Mouse (Mus musculus): ENCODE data around the gene Cwc22. TPM values are rescaled to one million over a fixed set of nuclear protein-coding genes. Genes with fewer than 3 reads are reported as not detected.

Gene Cwc22
- polyA plus RNA-seq, 1 experiment = 5.6 TPM

DNA sequence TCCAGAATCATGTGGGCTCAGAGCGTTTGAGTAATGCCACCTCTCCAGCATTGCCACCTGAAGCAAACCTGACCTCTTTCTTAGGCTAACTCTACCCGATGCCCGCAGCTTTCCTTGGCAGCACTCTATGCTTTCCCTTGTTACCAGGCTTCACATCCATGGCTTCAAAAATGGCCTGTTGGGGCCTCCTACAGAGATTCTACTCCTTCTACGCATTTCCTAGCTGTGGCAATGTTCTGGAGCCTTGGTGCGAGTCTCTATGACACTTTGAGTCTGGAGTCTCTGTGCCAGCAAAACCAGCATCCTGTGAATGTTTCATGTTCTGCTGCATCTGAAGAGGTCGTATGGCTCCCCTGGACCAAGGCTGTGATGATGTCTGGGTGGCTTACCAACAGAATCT lies 69.8 kb downstream of the Cwc22 start:
- no peak for DNase-seq (ENCODE audit: low read depth)

DNA sequence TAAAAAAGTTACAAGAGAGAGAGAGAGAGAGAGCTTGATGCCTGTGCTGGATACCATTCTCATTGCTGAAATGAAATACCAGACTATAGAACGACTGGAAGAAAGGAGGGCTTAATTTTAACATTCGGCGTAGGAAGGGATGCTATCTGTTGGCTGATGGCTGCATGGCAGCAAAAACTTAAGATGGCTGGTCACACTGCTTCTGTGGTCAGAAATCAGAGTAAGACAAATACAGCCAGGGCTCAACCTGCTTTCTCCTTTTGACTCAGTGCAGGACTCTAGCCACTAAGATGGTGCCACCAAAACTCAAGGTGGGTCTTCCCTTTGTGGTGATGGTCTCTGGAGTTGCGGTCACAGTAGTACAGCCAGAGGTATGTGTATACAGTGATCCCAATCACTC lies 70.7 kb downstream of the Cwc22 start:
- no peak for DNase-seq (ENCODE audit: low read depth)

DNA sequence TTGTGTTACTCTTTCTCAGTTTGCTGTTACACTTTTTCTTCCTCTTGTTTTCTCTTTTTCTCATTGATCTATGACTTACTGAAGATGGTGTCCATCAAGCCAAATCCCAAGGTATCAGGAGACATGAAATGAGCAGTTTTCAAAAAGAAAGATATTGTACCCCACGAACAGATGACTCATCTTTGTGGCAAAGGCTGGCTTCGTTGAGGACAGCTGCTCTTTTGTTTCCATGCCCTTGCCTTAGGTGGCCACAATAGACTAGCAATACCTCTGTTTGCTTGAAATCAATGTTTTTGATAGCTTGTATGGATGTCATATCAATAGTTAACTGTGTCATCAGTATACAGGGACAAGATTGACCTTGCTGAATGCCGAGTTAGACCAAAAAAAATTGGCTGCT lies 71.5 kb downstream of the Cwc22 start:
- DNase-seq (ENCODE audit: low read depth) = no peak

DNA sequence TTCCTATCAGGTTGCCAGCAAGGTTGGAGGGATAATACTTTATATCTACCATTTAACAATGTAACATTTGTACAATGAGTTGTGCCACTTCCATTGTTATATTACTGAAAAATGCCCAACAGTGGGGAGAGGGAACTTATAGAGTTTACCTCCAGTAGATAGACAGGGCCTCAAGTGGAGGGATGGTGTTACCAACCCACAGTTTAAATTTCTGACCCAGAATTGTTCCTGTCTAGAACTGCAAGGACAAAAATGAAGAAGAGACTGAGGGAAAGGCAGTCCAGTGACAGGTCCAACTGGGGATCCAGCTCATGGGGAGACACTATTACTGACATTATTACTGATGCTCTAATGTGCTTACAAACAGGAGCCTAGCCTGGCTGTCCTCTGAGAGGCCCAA lies 72.4 kb downstream of the Cwc22 start:
- DNase-seq (ENCODE audit: low read depth) = no peak

DNA sequence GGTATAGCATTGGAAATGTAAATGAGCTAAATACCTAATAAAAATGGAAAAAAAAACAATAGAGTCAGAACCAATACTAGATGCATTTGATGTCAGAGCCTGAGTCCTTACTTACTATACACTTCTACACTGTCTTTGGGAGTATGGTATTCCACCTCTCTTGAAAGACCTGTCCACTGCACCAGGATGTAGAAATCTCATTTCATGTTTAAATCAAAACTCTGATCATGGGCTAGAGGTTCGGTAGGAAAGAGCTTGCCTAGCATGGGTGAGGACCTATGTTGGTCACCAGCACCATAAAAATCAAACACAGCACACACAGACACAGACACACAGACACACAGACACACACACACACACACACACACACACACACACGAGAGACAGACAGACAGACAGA lies 73.5 kb downstream of the Cwc22 start:
- DNase-seq (ENCODE audit: low read depth) = no peak

DNA sequence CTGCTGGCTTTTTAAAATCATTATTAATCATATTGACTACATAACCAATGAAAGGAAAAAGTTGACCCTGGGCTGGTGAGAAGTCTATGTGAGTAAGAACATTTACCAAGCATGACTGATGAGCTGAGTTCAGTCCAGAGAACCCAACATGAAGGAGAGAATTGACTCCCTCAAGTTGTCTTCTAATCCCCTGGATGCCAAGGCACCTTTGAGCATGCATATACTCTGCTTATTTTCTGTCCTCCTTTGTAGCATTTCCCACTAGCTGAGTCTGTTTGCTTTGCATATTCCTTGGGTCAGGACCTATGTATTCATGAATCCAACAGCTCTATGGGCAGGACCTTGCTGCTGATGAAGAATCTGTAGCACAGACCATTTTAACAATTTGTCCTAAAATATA lies 75.0 kb downstream of the Cwc22 start:
- DNase-seq (ENCODE audit: low read depth) = no peak

DNA sequence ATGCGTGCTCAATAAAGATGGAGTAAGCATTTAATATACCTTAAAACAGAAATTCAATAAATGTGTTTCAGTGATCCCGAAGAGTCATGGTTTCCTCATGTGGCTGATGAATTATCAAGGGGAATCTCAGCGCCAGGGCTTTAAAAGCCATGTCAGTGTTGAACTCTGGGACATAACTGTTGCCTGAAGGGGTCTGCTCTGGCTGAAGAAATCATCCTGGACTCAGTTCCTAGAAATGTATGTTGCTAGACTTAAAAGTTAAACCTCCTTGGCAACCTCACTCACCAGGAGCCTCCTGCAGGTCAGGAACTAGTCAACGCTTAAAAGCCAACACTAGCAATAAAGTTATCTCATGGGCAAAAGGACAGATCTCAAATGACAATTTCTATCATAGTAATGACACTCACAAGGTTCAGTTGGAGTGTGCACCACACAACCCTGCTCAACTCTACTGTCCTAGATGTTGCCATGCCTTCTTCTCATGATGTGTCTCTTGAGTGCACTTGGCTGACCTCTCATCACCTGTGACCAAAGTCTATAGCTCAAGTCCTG lies 76.4 kb downstream of the Cwc22 start:
- peak; percentile 27 for DNase-seq (ENCODE audit: low read depth)

DNA sequence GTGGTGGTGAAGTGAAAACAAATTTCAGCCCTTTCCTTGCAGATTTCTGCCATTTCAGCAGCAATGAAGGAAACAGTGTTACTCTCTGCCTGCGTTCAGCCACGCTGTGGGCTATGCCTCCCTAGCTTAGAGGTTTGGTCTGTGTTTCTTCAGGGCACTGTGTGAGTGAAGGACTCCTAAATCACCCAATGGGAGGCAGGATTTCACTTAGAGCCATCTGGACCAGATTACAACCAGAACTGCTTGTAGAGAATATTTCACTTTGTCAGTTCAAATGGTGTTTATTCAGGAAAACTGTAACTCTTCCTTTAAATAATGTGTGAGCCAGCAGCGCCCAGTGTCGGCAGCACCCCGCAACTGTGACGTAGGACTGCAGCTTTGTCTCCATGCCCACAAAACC lies 82.2 kb downstream of the Cwc22 start:
- no peak for DNase-seq (ENCODE audit: low read depth)

DNA sequence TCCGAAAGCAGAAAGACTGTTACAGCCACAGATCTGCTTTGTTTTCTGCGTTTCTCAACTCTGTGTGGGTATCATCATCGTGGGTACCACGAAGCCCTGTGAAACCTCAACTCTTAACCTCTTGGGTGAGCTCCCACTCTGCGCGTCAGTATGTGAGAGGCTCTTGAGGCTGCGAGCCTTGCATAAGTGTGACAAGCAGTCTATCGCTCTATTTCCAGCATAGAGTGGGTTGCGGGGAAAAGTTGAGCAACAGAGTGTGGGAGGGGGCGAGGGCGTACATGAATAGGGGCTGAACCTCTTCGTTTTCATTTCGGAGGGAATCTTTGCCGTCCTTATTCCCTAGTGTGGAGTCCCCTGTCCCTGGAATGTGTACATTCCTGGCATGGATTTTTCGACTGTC lies 82.7 kb downstream of the Cwc22 start:
- DNase-seq (ENCODE audit: low read depth) = no peak

DNA sequence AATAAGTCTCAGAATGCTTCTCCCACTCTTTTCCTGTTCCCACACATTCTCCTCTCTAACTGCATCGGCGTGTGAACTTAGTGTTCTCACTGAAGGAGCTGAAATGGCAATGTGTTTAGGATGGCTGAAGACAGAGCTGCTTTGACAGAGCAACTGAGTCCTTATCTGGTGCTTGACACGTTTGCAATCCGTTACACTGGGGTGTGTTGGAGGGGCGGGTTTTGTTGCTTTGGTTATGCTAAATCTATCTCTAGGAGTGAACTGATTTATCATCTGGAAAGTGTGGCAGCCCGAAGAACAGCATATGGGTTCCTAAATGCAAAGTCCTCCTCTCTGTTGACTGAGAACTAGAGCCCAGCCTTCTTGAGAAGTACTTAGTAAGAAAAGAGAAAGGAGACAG lies 104.7 kb downstream of the Cwc22 start:
- DNase-seq (ENCODE audit: low read depth) = no peak

DNA sequence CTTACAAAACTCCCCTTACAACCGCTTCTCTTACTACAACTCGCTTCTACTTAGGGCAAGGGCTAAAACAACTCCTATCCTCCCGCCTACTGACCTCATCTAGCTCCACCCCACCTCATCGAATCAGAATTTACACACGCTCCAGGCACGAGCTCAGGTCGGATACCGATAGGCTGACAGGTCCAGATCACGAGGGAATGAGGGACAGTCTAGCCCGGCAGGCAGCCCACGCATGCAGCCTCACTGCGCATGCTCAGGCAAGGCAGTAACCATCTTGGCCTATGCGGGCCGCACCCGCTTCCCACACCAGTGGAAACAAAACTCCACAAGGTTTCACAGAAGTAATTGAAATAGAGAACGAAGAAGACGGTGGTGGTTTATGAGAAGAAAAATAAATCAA lies 106.6 kb downstream of the Cwc22 start:
- DNase-seq (ENCODE audit: low read depth) = no peak

DNA sequence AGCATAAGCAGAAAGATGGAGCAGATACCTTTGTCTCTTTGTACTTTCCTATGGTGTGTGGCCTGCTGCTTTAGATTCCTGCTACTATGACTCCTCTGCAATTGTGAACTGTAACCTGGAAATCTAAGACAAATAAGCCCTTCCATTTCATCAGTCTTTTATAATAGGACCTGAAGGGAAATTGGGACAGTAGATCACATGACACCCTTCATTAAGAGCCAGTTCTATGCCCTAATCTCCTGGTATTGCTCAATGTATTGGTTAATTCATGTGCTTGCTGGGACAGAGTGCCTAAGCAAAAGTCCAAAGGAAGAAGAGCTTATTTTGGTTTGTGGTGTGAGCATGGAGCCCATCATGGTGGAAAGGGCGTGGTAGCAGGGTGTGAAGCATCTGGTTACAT lies 107.5 kb downstream of the Cwc22 start:
- DNase-seq (ENCODE audit: low read depth) = no peak

DNA sequence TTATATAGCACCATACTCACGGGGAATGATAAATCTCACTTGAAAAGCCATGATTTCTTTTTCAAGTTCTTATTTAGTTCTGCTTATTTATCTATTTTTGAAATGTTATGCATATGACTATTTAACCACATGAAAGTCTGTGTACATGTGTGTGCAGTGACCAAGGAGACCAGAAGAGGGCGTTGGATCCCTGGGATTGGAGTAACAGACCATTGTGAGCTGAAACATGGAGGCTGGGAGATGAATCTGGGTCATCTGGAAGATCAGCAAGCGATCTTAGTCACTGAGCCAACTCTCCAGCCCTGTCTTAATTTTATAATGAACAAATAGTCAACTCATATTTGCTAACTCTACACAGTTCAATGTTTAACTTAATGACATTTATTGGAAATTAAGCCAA lies 110.4 kb downstream of the Cwc22 start:
- DNase-seq (ENCODE audit: low read depth) = no peak

Other genes starting within 250 kb of the Cwc22 start
- 8.6 and 12.0 TPM in 2 replicates for gene Zfp385b, start 126.7 kb downstream of the Cwc22 start, polyA plus RNA-seq (2012; rRNA removed)